Mouse (Mus musculus): ENCODE results near the gene Dnajc16. TPM values are rescaled to one million over a fixed set of nuclear protein-coding genes. Genes with fewer than 3 reads are reported as not detected.

Gene Dnajc16
- polyA plus RNA-seq, 1 experiment from 2014 or later, result 5.2 TPM

DNA sequence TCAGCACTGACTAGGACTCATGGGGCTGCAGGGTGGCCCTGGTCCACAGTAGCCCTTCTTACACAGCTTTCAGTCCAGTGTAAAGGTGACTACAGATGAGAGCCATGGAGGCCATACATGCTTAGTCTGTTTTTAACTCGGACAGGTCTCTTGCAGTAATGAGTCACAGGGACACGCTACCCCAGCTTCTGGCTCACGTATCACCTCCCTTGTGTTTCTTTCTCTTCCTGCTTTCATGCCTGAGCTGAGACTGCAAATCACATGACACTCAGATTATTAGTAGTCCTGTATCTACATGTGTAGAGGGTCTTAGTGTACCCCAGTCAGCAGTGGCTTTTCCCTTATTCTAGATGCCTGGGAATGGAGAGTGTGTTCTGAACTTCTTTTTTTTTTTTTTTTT lies 25.7 kb downstream of the Dnajc16 start:
- 83% methylated on average over 3 of the region's 3 CpGs for WGBS
- H3K4me1 ChIP-seq (ENCODE audit: control insufficient read depth, insufficient read depth, low read length), result no peaks in the 10 kb centered on the region
- H3K27ac ChIP-seq (ENCODE audit: low read depth, low read length), result no peak overlapping the region
- H3K36me3 ChIP-seq (ENCODE audit: control insufficient read depth, insufficient read depth, low read length), result peaks cover 48% of the 10 kb centered on the region
- no peak overlapping the region for H3K4me2 ChIP-seq (replicated peaks; ENCODE audit: low read depth, low read length)
- H3K4me3 ChIP-seq (ENCODE audit: low read length), result no peak overlapping the region
- ATAC-seq (ENCODE audit: low FRiP score, low TSS enrichment), result no peak
- no peaks in the 10 kb centered on the region for H3K27me3 ChIP-seq (ENCODE audit: control insufficient read depth, insufficient read depth, low read length)
- no peaks in the 10 kb centered on the region for H3K9me3 ChIP-seq (ENCODE audit: control insufficient read depth, low read length)
- no peak overlapping the region for H3K9ac ChIP-seq (ENCODE audit: low read depth, low read length)

DNA sequence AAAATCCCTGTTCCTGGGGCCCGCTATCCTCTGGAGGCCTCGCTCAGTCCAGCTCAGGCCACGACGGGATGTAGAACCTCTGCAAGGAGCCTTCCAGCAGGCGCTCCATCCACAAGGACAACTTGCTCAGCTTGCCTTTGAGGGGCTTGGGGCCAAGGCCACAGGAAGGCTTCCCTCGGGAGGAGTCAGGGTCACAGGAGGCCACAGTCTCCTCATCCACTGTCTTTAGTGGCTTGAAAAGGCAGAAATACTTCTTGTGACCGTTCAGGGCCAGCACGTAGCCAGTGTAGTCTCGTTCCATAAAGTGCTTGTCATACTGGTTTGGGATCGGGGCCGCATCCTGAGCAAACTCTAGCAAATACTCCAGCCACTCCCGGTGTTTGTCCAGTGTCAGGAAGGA lies 27.3 kb downstream of the Dnajc16 start:
- no peak overlapping the region for H3K4me2 ChIP-seq (replicated peaks; ENCODE audit: low read depth, low read length)
- H3K4me3 ChIP-seq (ENCODE audit: low read length), result no peak overlapping the region
- 93% methylated on average over 12 of the region's 12 CpGs for WGBS
- peaks cover 36% of the 10 kb centered on the region for H3K36me3 ChIP-seq (ENCODE audit: control insufficient read depth, insufficient read depth, low read length)
- H3K9me3 ChIP-seq (ENCODE audit: control insufficient read depth, low read length), result no peaks in the 10 kb centered on the region
- no peak for ATAC-seq (ENCODE audit: low FRiP score, low TSS enrichment)
- no peak overlapping the region; the same call in 1 of the 2 replicates for H3K9ac ChIP-seq (ENCODE audit: low read depth, low read length)
- H3K27ac ChIP-seq (ENCODE audit: low read depth, low read length), result no peak overlapping the region
- no peaks in the 10 kb centered on the region for H3K27me3 ChIP-seq (ENCODE audit: control insufficient read depth, insufficient read depth, low read length)
- H3K4me1 ChIP-seq (ENCODE audit: control insufficient read depth, insufficient read depth, low read length), result no peaks in the 10 kb centered on the region

DNA sequence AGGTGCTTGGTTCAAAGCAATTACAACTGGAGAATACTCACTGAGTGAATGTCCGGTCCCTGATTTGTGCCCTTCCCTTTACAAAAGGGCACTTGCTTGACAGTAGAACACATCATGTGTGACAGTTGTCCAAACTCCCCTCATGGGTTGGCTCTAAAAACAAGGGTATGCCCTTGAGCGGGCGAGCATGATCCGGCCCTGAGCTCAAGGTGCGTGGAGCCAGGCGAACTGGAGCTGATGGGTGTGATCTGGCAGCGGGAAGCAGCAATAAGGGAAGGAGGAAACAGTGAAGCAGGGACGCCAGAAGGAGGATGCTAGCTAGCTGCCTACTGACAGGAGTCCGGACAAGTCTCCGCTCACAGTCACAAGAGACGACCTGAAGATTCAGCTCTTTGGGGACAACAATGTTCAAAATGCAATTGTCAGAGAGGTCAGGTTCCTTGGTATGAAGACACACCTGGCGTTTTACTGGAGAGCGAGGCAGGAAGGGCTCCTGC lies 28.6 kb downstream of the Dnajc16 start:
- Histone ChIP-seq H3K4me2 (replicated peaks; ENCODE audit: low read depth, low read length) (no peak overlapping the region), H3K36me3 (ENCODE audit: control insufficient read depth, insufficient read depth, low read length) (peaks cover 28% of the 10 kb centered on the region; the same call in 1 of the 2 replicates)

DNA sequence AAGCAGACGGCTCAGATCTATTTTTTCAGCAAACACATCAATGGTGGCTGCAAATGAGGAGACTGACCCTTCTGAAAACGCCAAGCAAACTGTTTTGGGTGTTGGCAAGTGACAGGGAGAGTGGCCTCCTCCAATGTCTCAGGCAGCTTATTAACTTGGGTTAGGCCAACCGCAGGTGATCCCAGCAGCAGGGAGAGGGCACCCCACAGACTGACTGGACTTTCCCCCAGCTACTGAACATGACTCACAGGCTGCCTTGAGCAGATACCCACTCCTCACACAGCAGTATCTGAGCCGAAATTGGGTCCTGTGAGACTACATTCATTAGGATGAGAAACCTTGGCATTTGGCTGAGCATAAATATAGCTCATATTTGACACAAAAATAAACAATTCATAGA lies 29.8 kb downstream of the Dnajc16 start:
- Histone ChIP-seq H3K9me3 (ENCODE audit: control insufficient read depth, low read length) (no peaks in the 10 kb centered on the region), H3K9ac (ENCODE audit: low read depth, low read length) (no peak overlapping the region), H3K36me3 (ENCODE audit: control insufficient read depth, insufficient read depth, low read length) (peaks cover 26% of the 10 kb centered on the region; the same call in 1 of the 2 replicates), H3K4me2 (replicated peaks; ENCODE audit: low read depth, low read length) (no peak overlapping the region), H3K27ac (ENCODE audit: low read depth, low read length) (no peak overlapping the region), H3K4me1 (ENCODE audit: control insufficient read depth, insufficient read depth, low read length) (no peaks in the 10 kb centered on the region), H3K4me3 (ENCODE audit: low read length) (no peak overlapping the region), H3K27me3 (ENCODE audit: control insufficient read depth, insufficient read depth, low read length) (no peaks in the 10 kb centered on the region)
- no peak for ATAC-seq (ENCODE audit: low FRiP score, low TSS enrichment)
- 76% methylated on average over 4 of the region's 4 CpGs for WGBS

More for the DNA sequence above, 28.6 kb downstream of the Dnajc16 start:
- Histone ChIP-seq H3K9me3 (ENCODE audit: control insufficient read depth, low read length) (no peaks in the 10 kb centered on the region), H3K4me3 (ENCODE audit: low read length) (no peak overlapping the region), H3K4me1 (ENCODE audit: control insufficient read depth, insufficient read depth, low read length) (no peaks in the 10 kb centered on the region), H3K27ac (ENCODE audit: low read depth, low read length) (no peak overlapping the region), H3K27me3 (ENCODE audit: control insufficient read depth, insufficient read depth, low read length) (no peaks in the 10 kb centered on the region), H3K9ac (ENCODE audit: low read depth, low read length) (no peak overlapping the region)
- WGBS, result 89% methylated on average over 13 of the region's 13 CpGs
- ATAC-seq (ENCODE audit: low FRiP score, low TSS enrichment), result no peak

DNA sequence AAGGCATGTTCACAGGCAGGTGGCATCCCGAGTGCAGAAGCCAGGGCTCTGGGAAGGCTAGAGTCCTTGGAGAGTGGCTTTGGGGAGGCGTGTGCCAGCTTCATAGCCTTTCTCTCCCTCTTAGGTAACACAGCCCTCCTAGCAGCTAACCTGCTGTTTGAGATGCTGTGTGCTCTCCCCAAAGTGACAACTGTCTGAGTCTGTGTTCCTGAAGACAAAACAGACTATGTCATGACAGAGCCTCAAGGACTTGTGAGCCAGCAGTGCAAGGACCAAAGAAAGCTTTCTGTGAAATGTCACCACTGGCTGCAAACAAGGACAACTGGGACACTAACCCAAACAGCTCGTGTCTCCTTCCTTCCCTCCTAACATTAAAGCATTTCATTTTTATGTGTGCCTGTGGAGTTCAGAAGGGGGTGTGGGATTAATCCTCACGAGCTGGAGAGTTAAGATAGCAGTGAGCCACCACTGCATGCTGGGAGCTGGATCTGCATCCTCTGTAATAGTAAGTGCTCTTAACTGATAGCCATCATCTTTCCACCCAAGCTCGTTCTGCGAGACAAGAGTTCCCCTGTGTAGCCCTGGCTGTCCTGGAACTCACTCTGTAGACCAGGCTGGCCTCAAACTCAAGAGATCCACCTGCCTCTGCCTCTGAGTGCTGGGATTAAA lies 31.7 kb downstream of the Dnajc16 start:
- Histone ChIP-seq H3K36me3 (ENCODE audit: control insufficient read depth, insufficient read depth, low read length) (peaks cover 20% of the 10 kb centered on the region; the same call in 1 of the 2 replicates), H3K27me3 (ENCODE audit: control insufficient read depth, insufficient read depth, low read length) (no peaks in the 10 kb centered on the region), H3K9ac (ENCODE audit: low read depth, low read length) (no peak overlapping the region), H3K4me1 (ENCODE audit: control insufficient read depth, insufficient read depth, low read length) (no peaks in the 10 kb centered on the region), H3K4me3 (ENCODE audit: low read length) (no peak overlapping the region), H3K4me2 (replicated peaks; ENCODE audit: low read depth, low read length) (no peak overlapping the region), H3K27ac (ENCODE audit: low read depth, low read length) (no peak overlapping the region), H3K9me3 (ENCODE audit: control insufficient read depth, low read length) (no peaks in the 10 kb centered on the region)
- ATAC-seq (ENCODE audit: low FRiP score, low TSS enrichment), result no peak
- WGBS, result 76% methylated on average over 6 of the region's 6 CpGs

DNA sequence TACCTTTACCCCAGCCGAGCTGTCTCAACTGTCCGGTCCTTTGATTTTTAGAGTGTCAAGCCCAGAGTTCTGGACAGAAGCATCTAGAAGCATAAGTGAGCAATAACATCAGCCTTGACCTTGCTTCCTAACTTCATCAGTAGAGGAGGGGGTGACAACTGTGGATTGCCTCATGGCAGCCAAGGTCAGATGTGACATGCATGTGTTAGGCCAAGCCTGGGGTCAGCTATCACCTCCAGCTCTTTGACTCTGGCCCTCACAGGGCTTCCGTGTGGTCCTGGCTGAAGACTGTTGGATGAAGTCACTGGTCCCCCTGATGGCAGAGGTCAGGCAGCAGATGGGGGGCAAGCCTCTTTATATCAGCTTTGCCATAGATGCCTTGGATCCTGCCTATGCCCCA lies 33.6 kb downstream of the Dnajc16 start:
- no peak for ATAC-seq (ENCODE audit: low FRiP score, low TSS enrichment)
- Histone ChIP-seq H3K27me3 (ENCODE audit: control insufficient read depth, insufficient read depth, low read length) (no peaks in the 10 kb centered on the region), H3K9ac (ENCODE audit: low read depth, low read length) (no peak overlapping the region), H3K36me3 (ENCODE audit: control insufficient read depth, insufficient read depth, low read length) (peaks cover 2% of the 10 kb centered on the region; the same call in 1 of the 2 replicates), H3K4me1 (ENCODE audit: control insufficient read depth, insufficient read depth, low read length) (no peaks in the 10 kb centered on the region), H3K9me3 (ENCODE audit: control insufficient read depth, low read length) (no peaks in the 10 kb centered on the region), H3K27ac (ENCODE audit: low read depth, low read length) (no peak overlapping the region), H3K4me3 (ENCODE audit: low read length) (no peak overlapping the region), H3K4me2 (replicated peaks; ENCODE audit: low read depth, low read length) (no peak overlapping the region)
- WGBS, result 86% methylated on average over 3 of the region's 3 CpGs

DNA sequence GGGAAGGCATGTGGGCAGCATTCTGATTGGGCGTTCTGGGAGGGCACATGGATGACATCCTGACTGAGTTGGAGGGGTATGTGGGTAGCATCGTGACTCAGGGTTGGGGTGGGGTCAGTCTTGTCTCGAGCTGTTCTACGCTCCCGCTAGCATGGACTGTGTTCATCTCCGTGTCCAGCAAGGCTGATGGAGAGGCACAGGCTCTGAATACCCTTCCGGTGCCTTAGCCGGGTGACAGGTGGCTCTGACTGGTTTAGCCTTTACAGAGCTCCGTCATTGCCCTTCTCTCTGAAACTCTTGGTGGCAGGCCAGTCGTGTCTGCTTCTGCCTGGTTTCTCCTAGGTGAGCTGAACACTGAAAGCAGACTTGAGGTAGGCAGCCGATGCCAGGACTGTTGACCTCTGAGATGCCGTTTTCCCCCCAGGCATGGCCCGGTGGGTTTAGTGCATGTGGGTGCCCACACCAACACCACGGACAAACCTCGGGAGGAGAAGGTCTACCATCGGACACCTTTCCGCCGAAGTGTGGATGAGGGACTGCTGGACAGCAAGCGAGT lies 35.3 kb downstream of the Dnajc16 start:
- Histone ChIP-seq H3K9ac (ENCODE audit: low read depth, low read length) (no peak overlapping the region), H3K9me3 (ENCODE audit: control insufficient read depth, low read length) (no peaks in the 10 kb centered on the region), H3K27ac (ENCODE audit: low read depth, low read length) (no peak overlapping the region), H3K27me3 (ENCODE audit: control insufficient read depth, insufficient read depth, low read length) (no peaks in the 10 kb centered on the region), H3K4me3 (ENCODE audit: low read length) (no peak overlapping the region), H3K4me1 (ENCODE audit: control insufficient read depth, insufficient read depth, low read length) (no peaks in the 10 kb centered on the region), H3K36me3 (ENCODE audit: control insufficient read depth, insufficient read depth, low read length) (no peaks in the 10 kb centered on the region), H3K4me2 (replicated peaks; ENCODE audit: low read depth, low read length) (no peak overlapping the region)
- 91% methylated on average over 19 of the region's 19 CpGs for WGBS
- no peak; the same call in 1 of the 2 replicates for ATAC-seq (ENCODE audit: low FRiP score, low TSS enrichment)

DNA sequence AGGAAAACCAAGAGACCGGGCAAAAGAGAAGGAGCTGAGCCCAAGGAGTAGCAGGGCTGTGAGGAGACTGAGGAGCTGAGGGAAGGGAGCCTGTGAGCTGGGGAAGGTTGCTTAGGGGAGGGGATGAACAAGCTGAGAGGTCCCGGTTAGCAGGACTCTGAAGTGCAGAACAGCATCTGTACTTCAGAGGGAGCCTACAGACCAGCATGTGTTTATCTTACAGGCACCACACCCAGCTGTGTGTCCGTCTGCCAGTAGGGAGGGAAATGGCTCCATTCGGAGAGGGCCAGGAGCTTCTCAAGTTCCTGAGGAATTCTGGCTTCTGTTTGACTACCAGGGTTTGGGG lies 38.7 kb downstream of the Dnajc16 start:
- no peaks in the 10 kb centered on the region for H3K4me1 ChIP-seq (ENCODE audit: control insufficient read depth, insufficient read depth, low read length)
- H3K9ac ChIP-seq (ENCODE audit: low read depth, low read length), result no peak overlapping the region
- H3K27me3 ChIP-seq (ENCODE audit: control insufficient read depth, insufficient read depth, low read length), result no peaks in the 10 kb centered on the region
- ATAC-seq (ENCODE audit: low FRiP score, low TSS enrichment), result no peak
- no peaks in the 10 kb centered on the region for H3K9me3 ChIP-seq (ENCODE audit: control insufficient read depth, low read length)
- no peaks in the 10 kb centered on the region for H3K36me3 ChIP-seq (ENCODE audit: control insufficient read depth, insufficient read depth, low read length)
- WGBS, result 5% methylated on average over 4 of the region's 4 CpGs
- no peak overlapping the region for H3K4me3 ChIP-seq (ENCODE audit: low read length)
- H3K27ac ChIP-seq (ENCODE audit: low read depth, low read length), result no peak overlapping the region; the same call in 1 of the 2 replicates
- H3K4me2 ChIP-seq (replicated peaks; ENCODE audit: low read depth, low read length), result no peak overlapping the region

DNA sequence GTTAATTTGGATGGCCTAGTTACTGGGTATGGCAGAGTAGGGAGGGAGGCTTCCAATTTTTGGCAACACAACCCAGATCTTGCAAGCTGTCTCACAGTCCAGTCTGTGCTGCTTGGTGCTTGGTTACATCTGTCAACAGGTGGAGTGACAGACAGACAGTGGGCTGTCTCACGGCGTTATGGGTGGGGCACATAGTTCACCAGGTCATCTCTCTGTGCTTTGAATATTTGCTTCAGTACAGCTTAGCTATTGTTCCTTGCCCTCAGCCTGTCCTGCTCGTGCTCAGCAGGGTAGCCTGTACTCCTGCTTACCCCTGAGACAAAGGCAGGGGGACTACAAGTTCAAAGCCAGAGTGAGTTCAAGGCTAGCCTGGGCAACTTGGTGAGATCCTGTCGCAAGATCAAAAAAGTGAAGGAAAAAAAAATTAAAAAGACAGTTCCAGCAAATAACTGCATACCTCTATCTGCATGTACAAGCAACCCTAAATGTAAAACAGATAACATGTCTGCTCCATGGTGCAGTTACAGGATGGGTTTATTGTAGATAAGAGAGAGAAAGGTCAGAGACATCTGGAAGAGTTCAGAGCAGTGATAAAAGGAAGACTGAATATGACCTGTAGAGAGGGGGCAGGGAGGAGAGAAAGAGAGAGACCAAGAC lies 39.2 kb downstream of the Dnajc16 start:
- no peak overlapping the region; the same call in 1 of the 2 replicates for H3K27ac ChIP-seq (ENCODE audit: low read depth, low read length)
- H3K9me3 ChIP-seq (ENCODE audit: control insufficient read depth, low read length), result no peaks in the 10 kb centered on the region
- peaks cover 4% of the 10 kb centered on the region; the same call in 1 of the 2 replicates for H3K4me1 ChIP-seq (ENCODE audit: control insufficient read depth, insufficient read depth, low read length)
- H3K4me2 ChIP-seq (replicated peaks; ENCODE audit: low read depth, low read length), result no peak overlapping the region
- no peaks in the 10 kb centered on the region for H3K27me3 ChIP-seq (ENCODE audit: control insufficient read depth, insufficient read depth, low read length)
- ATAC-seq (ENCODE audit: low FRiP score, low TSS enrichment), result no peak
- no peak overlapping the region for H3K9ac ChIP-seq (ENCODE audit: low read depth, low read length)
- 58% methylated on average over 4 of the region's 4 CpGs for WGBS
- no peaks in the 10 kb centered on the region for H3K36me3 ChIP-seq (ENCODE audit: control insufficient read depth, insufficient read depth, low read length)
- H3K4me3 ChIP-seq (ENCODE audit: low read length), result no peak overlapping the region
